Mouse (Mus musculus) C2C12 (cell line): ENCODE measurements around the gene Cald1. TPM values are rescaled to one million over a fixed set of nuclear protein-coding genes. Genes with fewer than 3 reads are reported as not detected.

Experiments used
- H3K27me3 ChIP-seq: one replicate; pipeline ENCODE4 v1.6.1; 2011; ENCODE audit not compliant: control insufficient read depth, insufficient read depth, insufficient read length
- H3K36me3 ChIP-seq: one replicate; pipeline ENCODE4 v1.6.1; 2011; ENCODE audit not compliant: control insufficient read depth, insufficient read depth
- H3K4me3 ChIP-seq: one replicate; pipeline ENCODE4 v1.5.1; 2011; ENCODE audit warnings: mild to moderate bottlenecking, control low read depth; ENCODE audit not compliant: poor library complexity, insufficient read depth, severe bottlenecking
- H3K79me2 ChIP-seq: one replicate; pipeline ENCODE4 v1.6.1; 2011; ENCODE audit not compliant: control insufficient read depth, insufficient read depth
- H3K79me3 ChIP-seq: one replicate; pipeline ENCODE4 v1.6.1; 2011; ENCODE audit warnings: low read depth, control low read depth
- H3ac ChIP-seq: one replicate; pipeline ENCODE3; 2011; ENCODE audit warnings: low read depth; ENCODE audit not compliant: control insufficient read depth, insufficient read length
- CEBPB ChIP-seq: IDR thresholded peaks from one replicate; pipeline ENCODE4 v1.6.1; 2011; ENCODE audit warnings: low read depth, mild to moderate bottlenecking, control low read depth, moderate library complexity
- CTCF ChIP-seq: IDR thresholded peaks from one replicate; pipeline ENCODE4 v1.5.1; 2011; ENCODE audit not compliant: control insufficient read depth, insufficient read depth, insufficient read length
- FOSL1 ChIP-seq: IDR thresholded peaks from one replicate; pipeline ENCODE4 v1.8.0; 2011; ENCODE audit warnings: mild to moderate bottlenecking, low read length; ENCODE audit not compliant: poor library complexity, insufficient read depth, severe bottlenecking
- MAX ChIP-seq: IDR thresholded peaks from one replicate; pipeline ENCODE4 v1.6.1; 2011; ENCODE audit warnings: mild to moderate bottlenecking, control low read depth
- MYOD1 ChIP-seq: IDR thresholded peaks from one replicate; pipeline ENCODE4 v1.6.1; 2011; ENCODE audit warnings: low read depth; ENCODE audit not compliant: control insufficient read depth, insufficient read length
- MYOG ChIP-seq: IDR thresholded peaks from one replicate; pipeline ENCODE4 v1.6.1; 2011; ENCODE audit not compliant: control insufficient read depth, insufficient read length; ENCODE audit errors: extremely low read depth
- USF1 ChIP-seq: IDR thresholded peaks from one replicate; pipeline ENCODE4 v1.6.1; 2011; ENCODE audit warnings: low read depth, mild to moderate bottlenecking, control low read depth, moderate library complexity
- polyA plus RNA-seq: library from polyadenylated mRNA; unstranded; fragments of >200 nt; fragmentation: generic; extraction: Trizol; gene quantifications from one replicate; pipeline ENCODE4 v1.2.1, GENCODE M21; 2012; ENCODE audit warnings: missing spikeins

The Cald1 gene
- polyA plus RNA-seq, 1 experiment: 180 TPM

GRCm38 (mm10) chr6:34782493-34782892 lies 184.2 kb downstream of the Cald1 start:
- no peaks in the 10 kb centered on the region for H3K27me3 ChIP-seq
- no peaks in the 10 kb centered on the region for H3K79me2 ChIP-seq
- no peak overlapping the region for H3ac ChIP-seq
- H3K36me3 ChIP-seq: peaks cover 22% of the 10 kb centered on the region
- H3K79me3 ChIP-seq: no peaks in the 10 kb centered on the region
- no peak for TF ChIP-seq MYOG
- peak; percentile 95 for TF ChIP-seq CEBPB
- no peak overlapping the region for H3K4me3 ChIP-seq

GRCm38 (mm10) chr6:34796881-34797280 lies 198.6 kb downstream of the Cald1 start:
- Histone ChIP-seq H3K36me3 (no peaks in the 10 kb centered on the region), H3K79me3 (no peaks in the 10 kb centered on the region), H3K27me3 (no peaks in the 10 kb centered on the region), H3K4me3 (no peak overlapping the region), H3ac (no peak overlapping the region), H3K79me2 (no peaks in the 10 kb centered on the region)
- TF ChIP-seq MYOG (no peak), FOSL1 (peak; percentile 69), CTCF (no peak), MYOD1 (peak; percentile 26), CEBPB (peak; percentile 25), MAX (peak; percentile 62), USF1 (no peak)

DNA sequence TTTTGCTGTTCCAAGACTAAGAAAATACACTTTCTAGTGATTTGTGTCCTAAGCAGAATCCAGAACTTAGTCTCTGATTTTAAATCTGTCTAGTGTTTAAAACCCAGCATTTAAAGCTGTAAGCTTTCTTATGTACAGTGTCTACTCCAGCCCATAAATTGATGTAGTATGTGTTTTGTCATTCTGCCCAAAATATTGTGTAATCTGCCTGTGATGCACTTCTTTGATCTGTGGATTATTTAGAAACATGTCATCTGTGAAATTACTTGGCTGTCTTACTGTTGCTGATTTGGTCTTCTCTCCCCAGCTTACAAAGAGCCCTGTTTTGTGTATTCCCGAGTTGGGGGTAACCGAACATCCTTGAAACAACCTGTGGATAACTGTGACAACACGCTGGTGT lies 199.6 kb downstream of the Cald1 start:
- Histone ChIP-seq H3ac (no peak overlapping the region), H3K4me3 (no peak overlapping the region), H3K79me3 (no peaks in the 10 kb centered on the region), H3K36me3 (no peaks in the 10 kb centered on the region), H3K79me2 (no peaks in the 10 kb centered on the region), H3K27me3 (no peaks in the 10 kb centered on the region)
- TF ChIP-seq USF1 (no peak), CEBPB (peak; percentile 94)

- Histone ChIP-seq H3K79me3 (no peaks in the 10 kb centered on the region), H3K27me3 (no peaks in the 10 kb centered on the region), H3ac (no peak overlapping the region), H3K4me3 (no peak overlapping the region), H3K79me2 (no peaks in the 10 kb centered on the region), H3K36me3 (no peaks in the 10 kb centered on the region)
- no peak for TF ChIP-seq USF1
- no peak for TF ChIP-seq CTCF
- no peak for TF ChIP-seq FOSL1
- TF ChIP-seq CEBPB: no peak
- no peak for TF ChIP-seq MAX
- no peak for TF ChIP-seq MYOG
- no peak for TF ChIP-seq MYOD1
Measured at GRCm38 (mm10) chr6:34805582-34805981, 207.3 kb downstream of the Cald1 start.

- no peaks in the 10 kb centered on the region for H3K79me3 ChIP-seq
- no peaks in the 10 kb centered on the region for H3K79me2 ChIP-seq
- no peaks in the 10 kb centered on the region for H3K36me3 ChIP-seq
- H3ac ChIP-seq: no peak overlapping the region
- no peak for TF ChIP-seq MYOD1
- no peak overlapping the region for H3K4me3 ChIP-seq
- no peaks in the 10 kb centered on the region for H3K27me3 ChIP-seq
Measured at GRCm38 (mm10) chr6:34810651-34811050, 212.4 kb downstream of the Cald1 start.

DNA sequence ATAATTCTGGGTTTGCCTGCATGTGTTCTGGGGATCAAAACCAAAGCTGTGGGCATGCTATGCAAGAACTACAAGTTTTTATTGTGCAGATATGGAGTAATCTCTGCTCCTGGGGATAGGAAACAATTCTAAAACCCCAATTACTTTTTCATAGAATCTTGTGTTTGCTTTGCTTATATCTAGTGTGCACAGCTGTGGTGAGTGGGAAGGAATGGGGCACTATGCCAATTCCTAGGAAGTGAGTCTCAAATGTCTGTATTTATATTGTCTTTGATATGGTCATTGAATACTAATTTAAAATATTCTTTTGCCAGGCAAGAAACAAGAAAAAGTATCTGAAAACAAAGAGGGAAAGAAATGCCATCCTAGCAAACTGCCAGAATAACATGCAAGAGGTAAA lies 226.1 kb downstream of the Cald1 start:
- H3ac ChIP-seq: no peak overlapping the region
- H3K36me3 ChIP-seq: no peaks in the 10 kb centered on the region
- H3K27me3 ChIP-seq: no peaks in the 10 kb centered on the region
- TF ChIP-seq MYOD1: no peak
- no peak for TF ChIP-seq MYOG
- no peak for TF ChIP-seq USF1
- TF ChIP-seq CTCF: no peak
- TF ChIP-seq MAX: no peak
- TF ChIP-seq CEBPB: no peak
- no peak for TF ChIP-seq FOSL1
- H3K79me2 ChIP-seq: no peaks in the 10 kb centered on the region
- no peak overlapping the region for H3K4me3 ChIP-seq
- no peaks in the 10 kb centered on the region for H3K79me3 ChIP-seq

Other genes starting within 250 kb of the Cald1 start
- 95.1 TPM for gene Akr1b8, start 244.4 kb upstream of the Cald1 start, polyA plus RNA-seq
- 15.3 TPM for gene Akr1b10, start 214.3 kb upstream of the Cald1 start, polyA plus RNA-seq
- gene Akr1b7, start 186.2 kb upstream of the Cald1 start, polyA plus RNA-seq: 0.02 TPM
- 16.1 TPM for gene Bpgm, start 122.3 kb upstream of the Cald1 start, polyA plus RNA-seq
- gene Agbl3, start 181.9 kb downstream of the Cald1 start, polyA plus RNA-seq: 2.4 TPM